Mouse (Mus musculus) bone marrow macrophage, adult 2 months (primary cell): ENCODE data around the gene Usp8. TPM values are rescaled to one million over a fixed set of nuclear protein-coding genes. Genes with fewer than 3 reads are reported as not detected.
A peak's percentile ranks its signal among the peaks of the same experiment; 100 is the strongest.

Experiments used
- H3K27ac ChIP-seq: 2 replicates; pipeline ENCODE4 v1.5.1; 2012; ENCODE audit warnings: low read depth, low read length; ENCODE audit not compliant: insufficient read depth
- H3K4me1 ChIP-seq: 2 replicates; pipeline ENCODE4 v1.6.1; 2012; ENCODE audit warnings: low read length; ENCODE audit not compliant: control insufficient read depth, insufficient read depth
- H3K4me3 ChIP-seq: 2 replicates; pipeline ENCODE4 v1.5.1; 2012; ENCODE audit warnings: mild to moderate bottlenecking, low read length, moderate library complexity; ENCODE audit not compliant: insufficient read depth
- CTCF ChIP-seq: IDR thresholded peaks from 2 replicates; pipeline ENCODE4 v1.5.1; 2012; ENCODE audit warnings: low read depth, mild to moderate bottlenecking, low read length, moderate library complexity
- POLR2A ChIP-seq: IDR thresholded peaks from 2 replicates; pipeline ENCODE4 v1.6.1; 2012; ENCODE audit warnings: mild to moderate bottlenecking, low read depth, low read length, borderline replicate concordance
- polyA plus RNA-seq: library from polyadenylated mRNA; stranded (reverse); fragments of >200 nt; gene quantifications from 2 replicates; pipeline ENCODE4 v1.2.4, GENCODE M21; 2012; ENCODE audit not compliant: missing spikeins, insufficient read depth, insufficient read length

Gene Usp8
- 112 and 116 TPM in 2 replicates for polyA plus RNA-seq

- H3K27ac ChIP-seq, result peak within 1 kb of the TSS; percentile 69
- peaks cover 7% of the 10 kb centered on the region for H3K4me1 ChIP-seq
- H3K4me3 ChIP-seq, result peak within 1 kb of the TSS; percentile 67
- no peak for TF ChIP-seq CTCF
- TF ChIP-seq POLR2A, result no peak
Observed at GRCm38 (mm10) chr2:126706759-126707437, at the start of gene Usp8. Gene Usp8, plus strand, starts transcription at chr2:126707328.

- Histone ChIP-seq H3K4me1 (no peaks in the 10 kb centered on the region), H3K4me3 (no peak overlapping the region), H3K27ac (no peak overlapping the region)
- TF ChIP-seq CTCF, result no peak
- no peak for TF ChIP-seq POLR2A
Observed at GRCm38 (mm10) chr2:126663481-126663880, 43.6 kb upstream of the Usp8 start.

- H3K4me3 ChIP-seq, result no peak overlapping the region
- TF ChIP-seq POLR2A (no peak), CTCF (no peak)
- H3K27ac ChIP-seq, result no peak overlapping the region
- H3K4me1 ChIP-seq, result peaks cover 5% of the 10 kb centered on the region
Observed at GRCm38 (mm10) chr2:126665984-126666383, 41.1 kb upstream of the Usp8 start.

- no peak for TF ChIP-seq POLR2A
- no peak for TF ChIP-seq CTCF
- H3K4me3 ChIP-seq, result no peak overlapping the region
- peaks cover 8% of the 10 kb centered on the region for H3K4me1 ChIP-seq
- no peak overlapping the region for H3K27ac ChIP-seq
Observed at GRCm38 (mm10) chr2:126668621-126669252, 38.4 kb upstream of the Usp8 start.

GRCm38 (mm10) chr2:126673317-126674242, 33.5 kb upstream of the Usp8 start:
- peak overlapping the region; percentile 97 for H3K4me3 ChIP-seq
- peak overlapping the region; percentile 98 for H3K27ac ChIP-seq
- peaks cover 17% of the 10 kb centered on the region for H3K4me1 ChIP-seq
- TF ChIP-seq POLR2A, result no peak
- TF ChIP-seq CTCF, result no peak

- Histone ChIP-seq H3K4me1 (peaks cover 17% of the 10 kb centered on the region), H3K4me3 (peak overlapping the region; percentile 97), H3K27ac (peak overlapping the region; percentile 98)
- TF ChIP-seq POLR2A (no peak), CTCF (no peak)
Observed at GRCm38 (mm10) chr2:126674441-126675168, 32.5 kb upstream of the Usp8 start.

GRCm38 (mm10) chr2:126675169-126676121, 31.7 kb upstream of the Usp8 start:
- H3K27ac ChIP-seq, result peak overlapping the region; percentile 98
- TF ChIP-seq CTCF (no peak), POLR2A (no peak)
- peaks cover 12% of the 10 kb centered on the region for H3K4me1 ChIP-seq
- peak overlapping the region; percentile 97 for H3K4me3 ChIP-seq

- Histone ChIP-seq H3K27ac (peak within 1 kb of the TSS; percentile 98), H3K4me1 (peaks cover 13% of the 10 kb centered on the region), H3K4me3 (peak within 1 kb of the TSS; percentile 97)
- no peak for TF ChIP-seq CTCF
- TF ChIP-seq POLR2A, result no peak
Observed at GRCm38 (mm10) chr2:126676122-126676515, 31.0 kb upstream of the Usp8 start, which contains the start of gene Gabpb1. Gene Gabpb1, minus strand, starts transcription at chr2:126676337.
